Mouse (Mus musculus) frontal cortex, adult (tissue): Measurements from ENCODE around the gene Amotl2.
A peak's percentile ranks its signal among the peaks of the same experiment; 100 is the strongest.

Experiments
- ATAC-seq: cut with Nextera tagmentation; 2 replicates; pipeline ENCODE4 v1.9.2; 2017; ENCODE audit warnings: mild to moderate bottlenecking, moderate library complexity, mixed read lengths; ENCODE audit not compliant: low TSS enrichment

The Amotl2 gene

DNA sequence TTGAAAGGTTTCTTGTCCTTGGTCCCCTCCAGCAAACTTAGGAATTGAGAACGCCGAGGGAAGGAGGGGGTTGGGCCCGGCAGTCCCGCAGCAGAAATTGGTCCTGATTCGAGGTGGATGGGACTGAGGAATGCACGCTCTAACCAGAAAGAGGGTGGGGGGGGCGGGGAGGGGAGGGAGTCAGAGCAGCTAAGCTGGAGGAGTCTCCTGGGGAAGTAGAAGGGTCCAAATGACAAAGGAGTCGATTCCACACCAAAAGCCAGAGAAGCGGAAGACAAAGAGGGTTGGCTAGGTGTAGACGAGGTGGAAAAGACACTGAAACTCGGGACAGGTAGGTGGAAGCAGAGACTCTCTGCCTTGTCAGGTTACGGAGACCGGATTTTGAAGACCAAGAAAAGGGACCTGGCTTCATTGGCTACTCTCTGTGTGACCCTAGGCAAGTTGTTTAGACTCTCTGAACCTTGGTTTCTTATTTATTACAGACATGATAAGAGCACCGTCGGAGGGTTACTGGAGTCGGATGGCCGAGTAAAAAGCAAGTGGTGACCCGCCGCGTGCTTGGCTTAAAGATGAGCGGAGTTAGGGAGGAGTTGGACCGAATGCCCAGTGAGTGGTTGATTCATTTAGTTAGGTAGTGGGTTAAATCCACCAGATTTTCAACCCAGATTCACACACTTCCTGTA lies at the start of gene Amotl2:
Gene Amotl2 (plus strand): TSS at position 192 of the 683 bp plus-strand sequence.
- ATAC-seq = no peak

DNA sequence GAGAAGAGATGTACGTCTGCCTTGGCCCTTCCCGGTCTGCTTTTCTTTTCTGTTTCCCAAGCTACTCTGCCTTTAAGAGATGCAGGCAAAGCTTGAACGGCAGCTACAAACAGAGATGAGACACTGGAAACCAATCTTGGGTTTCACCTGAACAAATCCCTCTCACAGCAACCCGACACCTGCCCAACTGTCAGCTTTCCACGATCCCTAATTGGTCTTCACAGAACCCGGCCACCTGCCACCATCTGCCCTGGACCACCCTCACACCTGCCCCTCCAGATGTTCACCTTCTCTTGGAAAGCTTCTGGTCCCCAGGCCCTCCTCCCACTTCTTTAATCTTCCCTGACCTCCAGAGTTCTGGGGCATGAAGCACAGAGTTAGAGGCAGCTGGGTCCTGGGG lies 48.4 kb upstream of the Amotl2 start:
- no peak for ATAC-seq

DNA sequence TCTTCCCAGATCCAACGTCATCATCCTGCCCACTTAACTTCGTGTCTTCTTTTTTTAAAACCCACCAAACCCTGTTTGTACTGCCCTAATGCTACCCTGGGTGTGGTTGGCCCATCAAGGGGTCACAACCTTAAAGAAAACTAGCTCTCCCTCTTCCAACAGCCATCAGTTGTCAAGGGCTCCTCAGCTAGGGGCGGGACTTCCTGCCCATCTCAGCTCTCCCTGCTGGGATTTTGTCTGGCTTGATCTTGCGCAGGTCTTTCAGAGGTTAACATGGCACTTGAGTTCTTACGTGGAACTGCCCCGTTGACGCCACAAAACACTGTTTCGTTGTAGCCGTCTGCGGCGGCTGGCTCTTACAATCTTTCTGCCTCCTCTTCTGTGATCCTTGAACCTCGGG lies 47.6 kb upstream of the Amotl2 start:
- no peak for ATAC-seq

GRCm38 (mm10) chr9:102673381-102673780 lies 43.1 kb upstream of the Amotl2 start:
- no peak for ATAC-seq

GRCm38 (mm10) chr9:102675922-102676321 lies 40.5 kb upstream of the Amotl2 start:
- no peak for ATAC-seq

GRCm38 (mm10) chr9:102681470-102681869 lies 35.0 kb upstream of the Amotl2 start:
- no peak for ATAC-seq

- ATAC-seq = no peak
Measured at GRCm38 (mm10) chr9:102687943-102688342, 28.5 kb upstream of the Amotl2 start.

GRCm38 (mm10) chr9:102689406-102689939 lies 27.0 kb upstream of the Amotl2 start:
- 0 out of 2 replicates have a peak, but pooled peaks have one; percentile 47 for ATAC-seq

- ATAC-seq = peak; percentile 72
Measured at GRCm38 (mm10) chr9:102689940-102690642, 26.4 kb upstream of the Amotl2 start.

DNA sequence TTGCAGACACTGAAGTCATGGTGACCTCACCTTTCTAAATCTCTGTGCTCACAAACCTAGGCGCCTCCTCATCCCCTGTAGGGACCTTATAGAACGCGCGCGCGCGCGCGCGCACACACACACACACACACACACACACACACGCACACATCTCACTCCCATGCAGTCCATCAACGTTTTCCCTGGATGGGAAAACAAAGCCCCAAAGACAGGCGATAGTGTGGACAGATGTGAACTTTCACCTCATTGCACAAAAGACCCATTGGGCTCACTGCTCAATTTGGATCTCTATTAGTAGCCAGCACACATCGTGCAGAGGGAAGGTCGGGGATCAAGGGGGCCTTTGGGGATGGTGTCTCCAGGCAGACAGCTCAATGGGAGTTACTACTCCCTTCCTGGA lies 25.6 kb upstream of the Amotl2 start:
- no peak for ATAC-seq

DNA sequence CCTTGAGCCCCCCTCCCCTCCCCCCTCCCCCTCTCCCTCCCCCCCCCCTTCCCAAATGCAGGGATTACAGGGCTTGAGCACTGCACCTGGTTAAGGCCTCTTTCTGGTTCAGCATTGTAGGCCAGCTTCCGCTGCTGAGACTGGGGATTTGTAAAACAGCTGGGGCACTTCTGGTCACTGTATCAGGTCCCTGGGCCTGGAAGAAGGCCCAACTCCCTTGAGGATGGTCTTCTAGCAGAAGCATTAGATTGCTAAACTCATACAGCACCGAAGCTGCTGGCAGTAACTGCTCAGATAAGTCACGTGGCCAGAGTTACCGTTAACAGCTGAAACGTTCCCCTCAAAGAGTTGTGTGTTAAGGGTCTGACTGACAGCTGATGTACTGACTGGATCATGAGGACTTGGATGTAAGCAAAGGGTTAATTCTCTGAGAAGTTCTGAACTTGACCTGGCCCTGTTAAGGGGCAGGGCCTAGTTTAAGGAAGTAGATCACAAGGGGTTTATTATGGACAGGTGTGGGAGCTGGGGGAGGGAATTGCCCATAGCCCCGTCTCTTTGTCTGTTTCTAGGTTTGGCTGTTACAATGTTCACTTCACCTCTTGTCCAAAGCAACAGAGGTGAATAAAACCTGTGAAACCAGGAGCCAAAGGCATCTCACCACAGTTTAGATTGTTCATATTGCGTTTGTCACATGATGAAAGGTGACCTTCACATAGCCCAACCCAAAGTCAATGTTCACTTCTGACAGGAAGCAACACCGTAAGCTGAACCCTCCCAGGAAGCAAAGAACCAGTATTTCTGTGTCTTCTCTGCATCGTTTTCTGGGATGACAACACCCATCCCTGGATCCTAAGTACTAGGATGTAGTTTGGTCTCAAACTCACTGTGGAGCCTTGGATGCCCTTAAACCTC lies 23.7 kb upstream of the Amotl2 start:
- ATAC-seq = no peak

GRCm38 (mm10) chr9:102701042-102701441 lies 15.4 kb upstream of the Amotl2 start:
- no peak for ATAC-seq

DNA sequence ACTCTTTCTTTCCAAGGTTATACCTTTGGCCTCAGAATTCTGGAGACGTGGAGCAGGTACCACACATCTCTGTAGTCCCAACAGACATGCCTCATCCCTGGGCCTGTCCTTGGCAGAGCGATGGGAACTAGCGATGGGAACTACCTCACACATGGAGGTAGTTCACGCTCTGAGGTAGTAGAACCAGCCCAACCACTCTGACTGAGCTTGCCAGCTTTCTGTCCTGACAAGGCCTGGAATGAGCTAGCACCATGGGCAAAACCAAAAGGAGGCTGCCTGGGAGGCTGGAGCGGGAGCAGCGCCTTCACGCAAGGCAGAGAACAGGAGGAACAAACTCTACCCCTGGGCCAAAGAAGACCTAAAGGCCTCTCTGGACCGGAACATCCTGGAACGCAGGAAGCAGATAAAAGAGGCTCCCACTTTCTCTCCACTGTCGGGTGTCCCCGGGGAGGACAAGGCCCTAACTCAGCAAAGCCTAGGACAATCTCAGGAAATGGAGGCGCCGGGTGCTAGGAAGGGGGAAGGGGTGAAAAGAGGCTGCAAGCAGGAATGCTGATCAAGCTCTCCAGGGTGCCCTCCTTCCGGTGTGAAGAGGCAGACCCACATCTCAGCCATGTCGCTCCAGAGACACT lies 6.9 kb upstream of the Amotl2 start:
- ATAC-seq = no peak

- no peak for ATAC-seq
Measured at GRCm38 (mm10) chr9:102710520-102710919, 6.0 kb upstream of the Amotl2 start.

DNA sequence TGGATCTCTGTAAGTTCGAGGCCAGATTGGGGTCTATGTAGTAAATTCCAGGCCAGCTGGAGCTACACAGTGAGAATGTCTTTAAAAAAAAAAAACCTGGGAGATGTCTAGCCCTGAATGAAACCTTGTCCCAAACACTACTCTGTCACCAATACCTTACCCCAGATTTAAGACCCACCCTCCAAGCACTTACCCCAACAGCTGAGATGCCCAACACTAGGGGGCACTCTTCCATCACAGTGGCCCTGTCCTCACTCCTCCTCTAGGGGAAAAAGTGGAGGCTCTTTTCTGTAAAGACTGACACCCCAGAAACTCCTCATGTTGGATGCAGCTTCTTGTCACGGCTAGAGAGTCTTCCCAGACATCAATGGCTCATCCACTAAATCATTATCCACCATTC lies 2.7 kb upstream of the Amotl2 start:
- ATAC-seq = no peak

DNA sequence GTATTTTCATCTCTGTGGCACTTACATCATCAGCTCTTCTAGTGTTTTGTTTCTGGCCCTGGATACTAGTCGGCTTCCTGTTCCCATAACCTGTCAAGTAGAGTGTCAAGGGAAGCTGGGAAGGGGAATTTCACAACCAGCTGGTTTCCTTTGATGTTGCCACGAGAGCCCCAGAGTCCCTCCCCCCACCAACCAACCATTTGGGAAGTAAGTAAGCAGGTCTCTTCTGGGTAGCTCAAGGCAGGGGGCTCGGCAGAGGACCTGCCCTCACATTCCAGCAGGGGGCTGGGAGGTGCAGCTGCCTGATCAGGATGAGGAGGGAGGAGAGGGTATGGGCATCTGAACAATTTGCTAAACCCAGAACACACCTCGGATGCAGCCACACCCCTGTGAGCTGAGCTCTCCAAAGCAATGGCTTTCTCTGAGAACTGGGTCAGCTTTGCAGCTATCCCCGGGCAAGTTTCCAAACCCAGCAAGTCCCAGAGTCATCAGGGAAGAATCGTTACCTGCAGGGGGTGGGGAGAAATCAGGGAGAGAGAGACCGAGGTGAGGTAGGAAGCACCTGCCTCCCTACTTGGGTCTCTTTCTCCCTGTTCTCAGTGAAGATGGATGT lies 1.5 kb upstream of the Amotl2 start:
- no peak for ATAC-seq

DNA sequence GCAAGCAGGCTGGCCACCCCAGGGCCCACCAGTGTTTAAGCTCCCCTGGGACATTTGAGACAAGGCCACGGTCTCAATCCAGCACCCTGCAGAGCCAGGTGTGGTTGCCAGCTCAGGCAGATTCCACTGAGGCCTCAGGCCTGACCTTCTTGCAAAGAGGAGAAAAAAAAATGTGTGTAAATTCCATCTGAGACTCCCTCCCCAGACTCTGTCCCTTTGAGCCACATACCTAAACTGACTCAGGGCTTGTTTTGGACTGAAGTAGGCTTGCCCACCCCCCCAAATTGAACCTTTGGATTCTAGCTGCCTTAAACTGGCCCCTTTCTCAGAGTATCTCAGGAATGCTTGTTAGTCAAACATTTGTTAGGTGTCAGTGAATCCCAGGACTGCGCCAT lies 969 bp upstream of the Amotl2 start:
- no peak for ATAC-seq

DNA sequence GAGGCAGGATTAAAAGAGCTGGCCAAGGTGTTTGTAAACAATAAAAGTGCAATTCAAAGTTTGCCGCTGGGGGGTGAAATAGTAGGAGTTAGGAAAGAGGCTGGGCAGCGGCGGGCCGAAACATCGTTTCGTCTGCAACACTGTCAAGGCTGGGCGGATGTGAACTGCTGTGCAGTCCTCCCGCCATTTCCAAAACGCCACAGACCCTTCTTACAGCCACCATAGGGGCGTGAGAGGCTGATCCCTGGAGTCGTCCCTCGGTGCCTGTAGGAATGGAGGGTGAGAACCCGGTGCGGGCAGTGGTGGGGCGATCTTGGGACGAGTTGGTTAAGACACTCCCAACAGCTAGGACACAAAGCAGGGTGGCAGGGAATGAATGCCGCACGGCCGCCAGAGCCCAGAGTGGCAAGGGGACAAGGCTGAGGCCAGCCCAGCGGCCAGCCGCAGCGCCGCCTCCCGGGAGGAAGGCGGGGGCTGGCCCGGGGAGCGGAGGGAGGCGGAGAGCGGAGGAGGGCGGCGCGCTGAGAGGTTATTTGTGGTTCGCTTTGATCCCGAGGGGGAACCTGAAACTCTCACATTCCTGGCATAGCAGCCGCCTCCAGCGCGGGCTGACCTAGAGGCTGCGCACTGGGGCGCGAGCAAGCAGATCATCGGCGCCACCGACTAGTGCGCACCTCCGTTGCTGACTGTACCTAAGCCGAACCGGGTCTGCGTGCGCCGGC lies 853 bp downstream of the Amotl2 start:
- ATAC-seq = peak; percentile 68

DNA sequence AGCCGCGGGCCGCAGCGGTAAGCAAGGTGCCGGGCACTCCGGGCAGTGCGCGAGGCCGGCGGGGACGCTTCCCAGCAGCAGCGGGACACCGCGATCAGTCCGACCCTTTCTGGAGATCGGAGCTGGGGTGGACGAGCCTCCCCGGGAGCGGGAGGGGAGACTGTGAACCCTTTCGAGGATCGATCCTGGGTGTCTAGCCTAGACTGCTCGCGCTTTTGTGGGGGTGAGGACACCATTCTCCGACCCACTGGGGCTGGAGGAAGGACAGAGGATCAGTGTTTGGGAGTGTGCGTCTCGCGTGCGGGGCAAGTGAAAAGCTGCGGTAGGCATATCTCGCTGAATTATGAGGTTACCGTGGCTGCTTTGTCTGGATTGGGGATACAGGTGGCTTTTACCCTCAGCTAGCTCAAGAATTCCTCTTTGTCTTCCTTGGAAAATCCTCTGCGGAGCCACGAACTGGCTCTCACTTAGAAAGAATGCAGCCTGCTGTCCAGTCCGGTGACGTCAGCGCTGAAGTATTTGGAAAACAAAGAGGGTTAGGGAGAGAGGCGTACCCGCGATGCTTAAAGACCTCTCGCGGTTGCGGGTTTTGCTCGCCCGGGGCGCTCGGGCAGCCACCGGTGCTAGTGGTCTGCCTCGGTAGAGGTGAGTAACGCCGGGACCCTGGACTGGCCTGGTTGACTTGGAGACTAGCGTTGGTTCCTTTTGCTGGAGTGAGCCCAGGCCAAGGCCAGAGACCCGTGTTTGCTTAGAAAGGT lies 1.6 kb downstream of the Amotl2 start:
- ATAC-seq = peak; percentile 28

- 0 out of 2 replicates have a peak, but pooled peaks have one; percentile 9 for ATAC-seq
Measured at GRCm38 (mm10) chr9:102718676-102719075, 2.2 kb downstream of the Amotl2 start.
